Mouse (Mus musculus): ENCODE data around the gene Trap1a. TPM values are rescaled to one million over a fixed set of nuclear protein-coding genes. Genes with fewer than 3 reads are reported as not detected.

Trap1a gene
- not detected for polyA plus RNA-seq (2017; shearing (Covaris generic))

GRCm38 (mm10) chrX:139333263-139333994 is at the start of gene Trap1a:
TSS of gene Trap1a (plus strand) at chrX:139333683.

Other genes starting within 250 kb of the Trap1a start
- gene Serpina7, start 248.4 kb upstream of the Trap1a start, polyA plus RNA-seq (2017; shearing (Covaris generic)), result not detected
- not detected for gene 4930513O06Rik, start 247.4 kb upstream of the Trap1a start, polyA plus RNA-seq (2017; shearing (Covaris generic))
- gene 4933428M09Rik, start 154.5 kb upstream of the Trap1a start, polyA plus RNA-seq (2017; shearing (Covaris generic)), result not detected
- gene Mum1l1, start 123.6 kb upstream of the Trap1a start, polyA plus RNA-seq (2017; shearing (Covaris generic)), result not detected
- gene D330045A20Rik, start 146.7 kb downstream of the Trap1a start, polyA plus RNA-seq (2017; shearing (Covaris generic)), result 0.07 TPM
- gene Rnf128, start 229.6 kb downstream of the Trap1a start, polyA plus RNA-seq (2017; shearing (Covaris generic)), result 0.78 TPM

All from activated CD4-positive, CD25-positive, alpha-beta regulatory T cell, adult 9 weeks (primary cell).